Mouse (Mus musculus) megakaryocyte, adult 5-6 weeks (primary cell): ENCODE measurements at regions not wholly inside any gene's neighbourhood (a gene's known extent, or its start where the extent isn't known, plus 50 kb on each side); places are given as distances from the start of the nearest gene placed in this dataset.
"Not testable (repeated sequence)": the region's sequence is repeated elsewhere in the genome, so short reads cannot be mapped to it uniquely, and the experiment has no call there.

Experiments used
- ATAC-seq: 2 replicates; pipeline ENCODE4 v1.8.0; 2016; ENCODE audit warnings: mild to moderate bottlenecking, inconsistent platforms; ENCODE audit not compliant: poor library complexity, severe bottlenecking

DNA sequence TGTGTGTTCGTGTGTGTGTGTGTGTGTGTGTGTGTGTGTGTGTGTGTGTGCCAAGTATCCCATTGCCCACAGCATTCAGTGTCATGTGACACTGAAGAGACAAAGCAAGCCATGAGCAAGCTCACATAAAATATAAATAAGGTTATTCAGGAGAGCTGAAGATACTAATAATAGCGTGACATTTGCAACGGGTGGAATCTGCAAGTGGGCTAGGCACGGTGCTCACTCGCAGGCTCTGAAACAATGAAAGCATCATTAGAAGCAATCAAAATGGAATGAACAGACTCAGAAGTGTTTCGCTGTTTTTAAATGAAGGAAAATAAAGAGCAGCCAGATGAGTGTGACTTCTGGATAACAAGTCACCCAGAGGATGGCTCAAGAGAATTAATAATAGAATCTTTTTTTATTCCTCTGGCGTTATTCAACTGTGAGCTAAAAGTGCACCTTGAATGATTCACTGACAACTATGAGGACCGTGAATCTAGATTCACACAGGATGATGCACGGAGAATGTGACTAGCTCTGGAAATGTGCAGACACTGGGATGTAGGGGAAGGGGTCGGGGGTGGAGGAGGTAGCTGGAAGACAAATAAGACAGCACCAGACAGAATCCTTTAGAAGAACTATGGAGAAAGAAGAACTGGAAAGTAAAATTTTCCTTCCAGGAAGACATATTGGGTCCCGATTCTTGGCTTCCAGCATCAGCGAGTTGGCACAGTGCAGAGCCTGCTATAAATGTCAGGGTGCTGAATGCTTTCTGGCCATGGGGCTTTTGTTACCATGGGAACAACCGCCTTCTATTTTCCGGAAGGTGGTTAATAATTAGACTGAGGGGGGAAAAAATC, 55.3 kb downstream of the Actbl2 start:
- ATAC-seq = no peak

DNA sequence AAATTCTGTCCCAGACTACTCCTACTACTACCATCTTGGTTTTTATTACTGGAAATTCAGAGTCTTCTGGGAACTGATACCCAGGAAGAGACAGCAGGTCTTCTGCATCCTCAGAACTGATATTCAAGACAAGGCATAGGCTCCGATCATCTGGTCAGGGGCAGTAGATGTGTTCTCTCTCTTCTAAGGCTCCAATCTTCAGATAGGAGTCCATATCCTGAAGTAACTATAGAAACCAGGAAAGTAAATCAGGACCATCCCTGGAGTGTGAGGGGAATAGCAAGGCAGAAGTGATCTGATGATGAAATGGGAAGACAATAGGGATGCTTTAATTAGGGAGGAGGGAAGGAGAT, 55.9 kb downstream of the Actbl2 start:
- no peak for ATAC-seq

DNA sequence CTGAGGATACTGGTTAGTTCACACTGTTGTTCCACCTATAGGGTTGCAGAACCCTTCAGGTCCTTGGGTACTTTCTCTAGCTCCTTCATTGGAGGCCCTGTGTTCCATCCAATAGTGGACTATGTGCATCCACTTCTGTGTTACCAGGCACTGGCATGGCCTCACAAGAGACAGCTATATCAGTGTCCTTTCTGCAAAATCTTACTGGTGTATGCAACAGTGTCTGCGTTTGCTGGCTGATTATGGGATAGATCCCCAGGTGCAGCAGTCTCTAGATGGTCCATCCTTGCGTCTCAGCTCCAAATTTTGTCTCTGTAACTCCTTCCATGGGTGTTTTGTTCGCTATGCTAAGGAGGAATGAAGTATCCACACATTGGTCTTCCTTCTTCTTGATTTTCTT, 58.7 kb downstream of the Actbl2 start:
- ATAC-seq = not testable (repeated sequence)

DNA sequence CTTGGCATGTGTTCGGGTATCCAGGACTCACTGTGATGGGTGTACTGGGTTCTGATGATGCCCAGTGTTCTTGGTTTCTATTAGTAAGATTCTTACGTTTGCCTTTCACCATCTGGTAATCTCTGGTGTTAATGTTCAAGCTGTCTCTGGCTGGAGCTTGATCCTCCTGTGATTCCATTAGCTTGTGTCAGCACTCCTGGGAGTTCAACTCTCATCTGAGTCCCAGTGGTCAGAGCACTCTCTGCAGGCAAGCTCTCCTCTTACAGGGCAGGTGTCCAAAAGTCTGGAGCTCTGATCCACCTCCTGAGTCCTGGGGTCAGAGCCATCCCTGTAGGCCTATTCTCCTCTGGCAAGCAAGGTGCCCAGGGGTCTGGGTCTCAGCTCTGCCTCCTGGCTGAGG, 63.1 kb downstream of the Actbl2 start:
- not testable (repeated sequence) for ATAC-seq

DNA sequence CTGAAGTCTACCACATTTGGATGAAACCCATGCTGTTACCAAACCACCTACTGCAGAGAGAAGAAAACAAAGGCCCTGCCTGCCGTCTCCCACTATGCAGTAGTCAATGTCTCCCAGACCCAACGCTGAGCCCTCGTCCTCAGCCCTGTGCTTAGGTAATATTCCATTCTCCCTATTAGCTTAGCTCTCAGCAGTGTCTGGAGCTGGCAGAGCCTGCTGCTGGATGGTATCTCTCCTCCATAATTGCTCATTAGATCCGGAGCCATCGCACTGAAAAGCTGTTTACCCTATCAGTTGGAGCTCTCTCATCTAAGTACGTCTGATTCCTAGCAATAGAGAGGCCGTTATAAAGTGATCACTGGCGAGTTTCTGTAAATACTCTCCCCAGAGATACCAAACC, 68.4 kb downstream of the Actbl2 start:
- ATAC-seq = no peak

DNA sequence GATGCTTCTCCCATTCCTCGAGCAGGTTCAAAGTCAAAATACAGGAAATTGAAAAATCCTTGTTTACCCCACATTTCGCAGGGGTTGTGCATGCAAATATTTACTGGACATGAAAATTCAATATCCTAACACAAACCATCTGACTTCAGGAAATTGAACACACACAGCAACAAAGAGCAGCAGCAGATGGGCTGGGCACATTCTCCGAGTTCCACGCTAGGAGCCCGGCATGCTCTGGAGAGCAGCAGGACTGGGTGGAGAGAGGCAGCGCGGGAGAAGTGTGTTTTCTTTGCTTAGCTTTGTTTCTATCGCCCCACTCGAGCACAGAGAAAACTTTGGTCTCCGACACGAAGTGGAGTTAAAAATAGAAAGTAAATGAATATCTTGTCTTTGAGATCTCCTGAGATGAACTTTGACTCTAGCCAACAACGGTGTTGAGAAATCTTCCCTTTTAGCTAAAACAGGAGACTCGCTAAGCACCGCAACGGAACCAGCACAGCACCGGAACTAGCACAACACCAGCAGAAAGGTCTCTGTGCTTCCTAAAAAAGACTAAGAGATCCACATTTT, 71.4 kb downstream of the Actbl2 start:
- no peak for ATAC-seq

DNA sequence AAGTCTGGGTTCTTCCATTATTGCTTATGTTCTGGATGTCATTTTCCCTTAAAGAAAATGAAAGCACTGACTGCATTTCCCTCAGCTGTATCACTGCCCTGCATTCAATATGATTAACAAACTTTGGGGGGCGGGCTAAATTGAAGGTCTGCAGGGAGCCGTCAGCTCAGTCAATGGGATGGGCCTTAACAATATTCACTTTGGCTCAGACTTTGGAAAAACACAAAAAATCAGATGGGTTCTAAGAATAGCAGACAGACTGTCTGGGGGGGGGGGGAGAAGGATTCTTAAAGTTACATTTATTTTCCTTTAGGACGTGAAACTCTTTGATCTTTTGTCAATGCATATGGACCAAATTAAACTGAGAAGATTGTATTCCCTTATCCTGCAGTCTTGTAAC, 78.2 kb downstream of the Actbl2 start:
- ATAC-seq = no peak

DNA sequence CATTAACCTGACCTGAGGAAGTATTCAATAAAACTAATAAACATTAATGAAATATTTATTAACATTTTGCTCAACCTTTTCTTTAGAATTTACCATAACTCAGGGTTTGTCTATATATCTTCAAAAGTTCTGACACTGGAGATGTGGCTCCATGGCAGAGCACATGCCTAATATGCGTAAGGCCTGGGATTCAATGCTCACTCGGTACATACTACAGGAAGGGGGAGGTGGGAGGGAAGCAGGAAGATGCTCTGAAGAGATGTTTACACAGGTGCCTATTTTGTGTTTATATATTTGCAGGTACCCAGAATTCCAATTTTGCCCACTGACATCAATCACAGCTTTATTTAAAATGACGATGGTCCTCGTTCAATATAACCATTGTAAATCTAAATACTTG, 79.0 kb downstream of the Actbl2 start:
- ATAC-seq = no peak

DNA sequence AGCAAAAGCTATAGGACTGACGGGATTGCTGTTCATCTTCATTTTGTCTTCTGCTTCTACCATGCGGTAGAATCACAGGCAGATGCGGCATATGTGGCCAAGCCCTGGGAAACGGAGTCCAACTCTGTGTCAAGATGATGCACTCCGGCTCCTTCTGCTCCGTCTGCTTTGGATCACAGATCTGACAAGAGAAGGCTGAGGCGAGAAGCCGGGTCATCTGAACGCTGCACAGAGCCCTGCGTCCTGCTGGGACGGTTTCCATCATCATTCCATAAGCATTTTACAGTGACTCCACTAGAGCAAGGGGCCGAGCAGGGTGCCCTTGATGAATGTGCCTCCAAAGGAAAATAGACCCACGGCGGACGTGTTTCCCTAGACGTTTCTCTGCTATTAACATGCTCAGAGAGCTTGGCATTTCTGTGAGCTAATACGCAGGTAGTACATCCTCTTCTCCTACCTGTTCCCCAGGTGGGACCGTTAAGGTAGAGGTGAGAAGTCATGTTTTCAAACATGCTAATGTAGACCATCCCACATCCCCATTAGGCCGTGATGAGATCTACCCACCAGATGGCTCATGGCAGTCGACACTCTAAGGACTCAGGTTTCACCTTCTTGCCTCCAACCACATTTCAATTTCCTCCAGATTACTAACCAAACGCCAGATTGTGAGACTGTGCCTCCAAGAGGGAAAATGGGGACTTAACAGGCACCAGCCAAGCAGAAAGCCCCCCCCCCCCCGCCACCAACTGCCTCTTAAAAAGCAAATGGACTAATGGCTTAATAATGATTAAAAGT, 79.6 kb downstream of the Actbl2 start:
- ATAC-seq = no peak

DNA sequence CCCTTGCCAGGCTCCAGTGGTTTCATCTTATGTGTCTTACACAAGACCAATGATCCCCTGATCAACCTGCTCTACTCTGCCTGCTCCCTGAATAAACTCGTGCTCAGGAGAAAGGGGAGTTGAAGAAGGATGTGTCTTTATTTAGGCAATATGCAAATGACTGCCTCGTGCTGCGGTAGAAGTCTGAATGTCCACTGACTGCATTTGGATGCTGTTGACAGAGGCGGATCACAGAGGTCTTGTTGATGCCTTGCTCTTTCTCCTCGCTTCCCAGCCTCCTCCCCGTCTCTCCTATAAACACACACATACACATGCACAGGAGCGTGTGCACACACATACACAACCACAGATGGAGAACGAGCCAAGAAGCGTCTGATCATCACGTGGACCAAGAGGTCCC, 90.2 kb downstream of the Actbl2 start:
- no peak for ATAC-seq

DNA sequence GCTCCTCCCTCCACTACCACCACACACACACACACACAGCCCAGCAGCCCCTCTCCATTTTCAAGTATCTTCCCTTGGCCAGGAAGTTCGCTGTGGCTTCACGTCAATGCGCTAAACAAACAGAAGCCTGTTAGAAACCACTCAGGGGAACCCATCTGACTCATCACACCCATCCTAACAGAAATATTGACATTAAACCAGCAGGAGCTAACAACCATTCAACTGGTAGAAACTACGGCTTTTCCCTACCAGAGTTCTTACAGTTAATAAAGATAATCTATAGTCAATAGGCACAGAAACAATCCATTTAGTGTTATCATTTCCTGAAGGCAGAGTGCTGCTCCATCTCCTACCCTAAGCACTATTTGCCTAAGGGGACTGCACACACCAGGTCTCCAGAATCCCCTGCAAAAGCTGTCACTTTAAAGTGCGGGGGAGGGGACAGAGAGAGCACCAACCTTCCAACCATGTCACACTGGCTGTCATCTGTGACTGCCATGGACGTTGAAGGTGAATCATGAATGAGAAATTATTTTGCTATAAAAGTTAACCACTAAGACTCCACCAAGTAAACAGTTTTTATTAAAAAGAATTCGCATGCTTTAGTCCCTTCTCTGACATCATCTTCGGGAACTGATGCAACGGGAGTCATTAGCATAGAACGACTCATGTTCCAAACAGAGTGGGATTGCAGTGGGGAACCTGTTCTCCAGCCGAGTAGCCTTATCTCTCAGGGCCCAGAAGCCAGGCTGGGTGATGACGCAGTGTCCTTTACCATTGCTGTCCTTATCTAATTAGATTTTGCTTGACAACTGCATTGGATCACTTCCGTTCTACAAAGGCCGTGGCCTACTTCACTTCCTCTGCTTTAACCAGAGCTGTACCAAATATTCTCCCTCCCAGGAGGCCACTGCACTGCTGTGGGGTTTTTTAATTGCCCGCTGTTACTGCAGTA, 91.0 kb downstream of the Actbl2 start:
- ATAC-seq = peak; percentile 51

DNA sequence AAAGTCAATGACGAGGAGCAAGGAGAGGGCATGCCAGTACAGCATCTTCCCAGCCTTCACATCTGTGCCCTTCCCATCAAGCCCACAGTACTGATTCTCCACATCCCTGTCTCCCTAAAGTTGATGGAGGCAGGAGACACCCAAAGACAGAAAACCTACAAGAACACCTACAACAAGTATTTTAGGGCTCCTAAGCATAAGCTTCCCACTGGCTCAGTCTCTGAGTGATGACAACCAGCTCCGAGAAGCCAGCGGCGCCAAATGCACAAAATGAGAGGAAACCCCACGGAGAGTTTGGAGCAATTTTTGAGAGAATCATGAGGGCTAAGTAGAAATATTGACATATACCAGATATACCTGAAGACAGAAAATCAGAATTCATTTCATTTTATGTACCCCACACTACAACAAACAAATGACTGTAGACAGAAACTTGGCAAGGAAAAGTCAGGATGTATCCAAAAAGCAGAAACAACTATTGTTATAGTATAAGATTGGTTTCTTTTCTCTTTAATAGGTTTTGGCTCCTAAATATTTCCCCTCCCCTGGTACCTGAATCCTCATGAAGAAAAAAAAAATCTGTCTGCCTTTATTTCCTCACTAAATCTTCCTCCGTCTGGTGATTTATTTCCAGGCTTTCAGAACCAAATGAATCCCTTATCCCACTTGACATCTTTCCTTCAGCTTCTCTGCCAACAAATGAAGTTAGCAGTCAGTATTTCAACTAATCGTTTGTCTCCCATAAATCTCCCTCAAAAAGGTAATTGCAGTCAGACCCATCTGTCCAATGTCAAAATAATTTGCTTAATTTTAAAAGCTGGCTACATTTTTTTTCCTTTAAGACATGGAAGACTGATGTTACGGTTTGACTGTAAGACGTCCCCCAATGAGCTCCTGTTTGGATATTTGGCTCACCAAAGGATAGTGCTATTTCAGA, 102.0 kb downstream of the Actbl2 start:
- ATAC-seq = no peak

DNA sequence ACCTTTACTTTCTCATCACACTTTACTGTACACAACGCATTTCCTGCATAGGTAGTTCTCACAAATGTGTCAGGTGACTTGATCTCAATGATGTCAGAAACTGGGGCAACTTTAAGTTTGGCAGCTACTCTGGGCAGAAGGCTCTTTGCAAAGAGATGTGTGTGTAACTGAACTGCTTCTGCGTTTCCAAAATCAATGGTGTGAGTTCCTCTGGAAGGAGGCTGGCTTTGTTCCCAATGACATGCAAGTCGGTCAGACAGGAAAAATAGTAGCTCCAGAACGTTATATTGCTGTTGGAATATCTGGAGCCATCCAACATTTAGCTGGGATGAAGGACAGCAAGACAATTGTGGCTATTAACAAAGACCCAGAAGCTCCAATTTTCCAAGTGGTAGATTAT, 106.6 kb downstream of the Actbl2 start:
- ATAC-seq = no peak

DNA sequence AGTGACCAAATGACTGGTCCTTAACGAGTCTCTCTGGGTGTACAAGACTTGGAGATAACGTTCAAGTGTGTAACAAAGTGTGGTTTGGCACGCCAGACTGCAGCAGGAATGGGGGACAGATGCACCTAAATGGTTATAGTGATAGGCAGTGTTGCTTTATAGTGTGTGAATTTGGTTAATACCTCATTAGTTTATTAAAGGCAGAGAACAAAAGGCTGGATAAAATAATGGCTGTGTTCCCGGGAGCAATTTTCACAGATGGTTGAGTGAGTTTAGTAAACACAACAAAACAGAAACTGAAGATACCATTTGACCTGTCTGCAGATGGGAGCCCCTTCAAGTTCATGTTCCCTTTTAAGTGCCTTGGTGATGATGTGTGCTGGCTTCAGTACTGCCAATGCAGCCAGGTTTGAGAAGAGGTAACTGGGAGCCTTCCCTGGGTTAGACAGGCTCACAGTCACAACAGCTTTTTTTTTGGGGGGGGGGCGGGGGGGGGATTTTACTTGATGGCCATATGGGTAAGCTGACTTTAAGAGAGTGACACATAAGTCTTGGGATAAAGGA, 108.4 kb downstream of the Actbl2 start:
- ATAC-seq = no peak

DNA sequence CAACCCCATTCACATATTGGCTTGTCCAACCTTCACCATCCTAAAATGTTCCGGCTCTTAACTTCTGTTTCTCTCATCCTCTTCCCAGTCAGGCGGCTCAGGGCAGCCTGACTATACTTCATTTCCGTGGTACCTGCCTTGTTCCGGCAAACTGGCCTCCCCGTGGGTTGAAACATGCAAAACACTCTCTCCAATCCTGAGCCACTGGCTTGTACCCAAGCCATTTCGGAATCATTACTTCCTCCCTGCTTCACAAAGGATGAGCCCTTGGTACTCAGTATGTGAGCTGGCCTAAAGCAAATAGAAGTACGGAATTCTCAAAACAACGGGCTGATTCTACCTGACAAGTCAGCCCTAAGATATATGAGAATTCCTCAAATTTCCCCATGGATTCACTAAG, 112.1 kb downstream of the Actbl2 start:
- no peak for ATAC-seq

DNA sequence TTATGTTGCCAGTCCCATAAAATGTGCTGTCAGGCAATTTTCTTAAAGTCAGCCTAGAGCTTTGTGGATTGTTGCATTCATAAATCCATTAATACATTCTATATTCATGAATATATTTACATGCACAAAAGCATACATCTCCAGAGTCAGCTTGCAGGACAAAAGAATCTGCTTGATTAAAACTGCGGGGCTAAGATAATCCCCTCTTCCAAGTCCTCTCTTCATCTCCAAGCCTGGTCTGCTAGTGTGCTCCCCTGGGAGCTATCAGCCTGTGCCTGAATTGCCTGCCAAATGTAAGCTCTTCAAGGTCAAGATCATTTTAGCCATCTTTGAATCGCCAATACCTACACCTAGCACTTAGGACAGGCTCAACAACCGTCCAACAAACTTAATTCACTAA, 112.8 kb downstream of the Actbl2 start:
- no peak for ATAC-seq

DNA sequence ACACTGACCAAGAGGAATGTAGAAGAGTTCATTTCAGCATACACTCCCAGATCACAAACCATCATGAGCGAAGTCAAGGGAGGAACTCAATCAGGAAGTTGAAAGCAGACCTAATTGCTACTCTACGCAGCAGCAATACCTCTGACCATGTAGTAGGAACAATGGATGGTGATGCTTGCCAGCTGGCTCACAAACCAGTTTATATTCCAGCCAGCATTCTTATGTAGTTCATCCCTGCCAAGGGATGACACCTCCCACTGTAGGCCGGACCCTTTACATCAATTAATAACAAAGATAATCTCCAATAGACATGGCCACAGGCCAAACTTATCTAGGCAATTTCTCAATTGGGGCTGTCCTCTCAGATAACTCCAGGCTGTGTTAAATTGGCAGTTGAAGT, 115.1 kb downstream of the Actbl2 start:
- ATAC-seq = no peak

DNA sequence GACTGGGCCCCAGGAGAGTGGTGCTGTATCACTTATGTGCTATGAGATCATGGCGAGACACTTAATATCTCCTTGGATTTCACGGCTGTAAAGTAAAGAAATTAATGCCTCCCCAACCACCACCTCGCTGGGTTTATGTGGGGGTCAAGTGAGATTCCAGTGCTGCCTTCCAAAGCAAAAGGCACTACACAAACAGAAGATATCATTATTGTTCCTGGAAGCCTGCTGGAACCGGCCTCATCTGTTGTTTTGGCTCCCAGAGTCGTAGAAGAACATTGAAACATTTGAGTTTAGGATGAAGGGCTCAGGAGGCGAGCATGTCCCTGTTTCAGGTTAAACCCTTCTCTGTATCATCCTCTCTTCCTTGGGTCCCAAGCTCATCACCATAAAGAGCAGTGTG, 116.6 kb downstream of the Gpbp1 start:
- ATAC-seq = no peak

DNA sequence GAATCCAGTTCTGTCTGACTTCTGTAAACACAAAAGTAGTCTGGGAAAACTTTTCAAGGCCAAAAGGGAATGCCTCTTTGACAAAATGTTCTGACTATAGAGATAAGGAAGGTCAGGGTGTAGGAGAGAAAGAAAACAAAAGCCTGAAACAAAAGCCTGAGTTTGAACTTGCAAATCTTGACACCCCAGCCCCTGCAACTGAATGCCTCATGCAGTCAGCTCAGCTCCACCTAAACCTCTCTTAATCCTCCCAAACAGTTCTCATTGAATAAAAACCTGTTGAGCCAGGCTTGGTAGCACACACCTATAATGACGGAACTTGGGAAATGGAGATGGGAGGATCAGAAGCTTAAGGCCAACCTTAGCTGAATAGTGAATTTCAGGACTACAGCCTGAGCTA, 116.1 kb downstream of the Gpbp1 start:
- no peak for ATAC-seq
